Mouse (Mus musculus) kidney, postnatal 0 days (tissue): ENCODE measurements at regions not wholly inside any gene's neighbourhood (a gene's known extent, or its start where the extent isn't known, plus 50 kb on each side); places are given as distances from the start of the nearest gene placed in this dataset.

ENCODE experiments used
- ATAC-seq: fragments of 200-750 bp; cut with Nextera tagmentation; replicated peaks from 2 replicates; pipeline ENCODE4 v1.8.0; 2017; ENCODE audit warnings: low read depth, moderate number of reproducible peaks, moderate TSS enrichment, moderate library complexity; ENCODE audit not compliant: low FRiP score
- DNase-seq: peaks from one replicate; pipeline ENCODE4 v3.0.0-alpha.2; 2016; ENCODE audit warnings: low spot score
- H3K27ac ChIP-seq: fragments of 300-500 bp; sonication (generic); 2 replicates; pipeline ENCODE4 v1.5.1; 2014; ENCODE audit warnings: mild to moderate bottlenecking
- H3K27me3 ChIP-seq: fragments of 300-500 bp; sonication (generic); 2 replicates; pipeline ENCODE4 v1.6.1; 2014; ENCODE audit warnings: low read length, mixed read lengths; ENCODE audit not compliant: insufficient read depth
- H3K36me3 ChIP-seq: fragments of 300-500 bp; sonication (generic); 2 replicates; pipeline ENCODE4 v1.6.1; 2014; ENCODE audit warnings: low read length, mixed read lengths; ENCODE audit not compliant: insufficient read depth
- H3K4me1 ChIP-seq: fragments of 300-500 bp; sonication (generic); replicated peaks from 2 replicates; pipeline ENCODE4 v1.6.1; 2014; ENCODE audit warnings: antibody characterized with exemption, low read length, mixed read lengths; ENCODE audit not compliant: insufficient read depth
- H3K4me2 ChIP-seq: fragments of 300-500 bp; sonication (generic); 2 replicates; pipeline ENCODE4 v1.6.1; 2014; ENCODE audit warnings: mild to moderate bottlenecking, low read length, moderate library complexity, mixed read lengths
- H3K4me3 ChIP-seq: fragments of 300-500 bp; sonication (generic); replicated peaks from 2 replicates; pipeline ENCODE4 v1.5.1; 2014; ENCODE audit warnings: low read depth, low read length
- H3K9ac ChIP-seq: fragments of 300-500 bp; sonication (generic); 2 replicates; pipeline ENCODE4 v1.6.1; 2014; ENCODE audit warnings: low read depth, low read length
- H3K9me3 ChIP-seq: fragments of 300-500 bp; sonication (generic); replicated peaks from 2 replicates; pipeline ENCODE4 v1.6.1; 2016; ENCODE audit warnings: low read length, inconsistent platforms, mixed read lengths
- CTCF ChIP-seq: IDR thresholded peaks from 2 replicates; pipeline ENCODE4 v1.5.1; 2016; ENCODE audit warnings: antibody characterized with exemption, low read depth, mild to moderate bottlenecking, moderate library complexity
- WGBS: fragments of 180-500 bp; shearing (Covaris S2); extraction: QIAGEN DNeasy Blood & Tissue Kit; methylation state at CpG from one replicate; pipeline ENCODE4 v1.1.7; 2014; 5-methylcytosine and 5-hydroxymethylcytosine counted together

DNA sequence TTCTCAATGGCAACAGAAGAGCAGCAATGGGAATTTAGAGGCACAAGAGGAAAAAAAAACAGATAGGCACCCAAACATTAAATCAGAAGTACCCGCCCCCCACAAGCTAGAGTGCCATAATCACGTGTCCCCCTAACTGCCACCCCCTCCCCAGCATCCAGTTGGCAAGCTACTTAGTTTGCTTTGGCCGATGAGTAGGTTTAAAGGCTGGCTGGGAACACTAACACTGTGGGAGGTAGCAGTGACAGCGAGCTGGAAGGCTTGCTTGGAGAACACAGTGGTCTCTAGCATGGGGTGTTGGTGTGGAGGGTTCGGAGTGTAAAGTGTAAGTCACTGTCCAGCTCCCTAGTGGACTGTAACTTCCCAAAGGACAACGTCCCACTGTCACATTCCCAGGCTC, 463.1 kb downstream of the Bnc2 start:
- H3K4me3 ChIP-seq: no peak overlapping the region
- H3K9ac ChIP-seq: no peak overlapping the region
- H3K27ac ChIP-seq: no peak overlapping the region
- H3K9me3 ChIP-seq: no peaks in the 10 kb centered on the region
- TF ChIP-seq CTCF: no peak
- 56% methylated on average over 6 of the region's 6 CpGs for WGBS
- ATAC-seq (no peak), DNase-seq (no peak)
- H3K36me3 ChIP-seq: no peaks in the 10 kb centered on the region
- no peak overlapping the region for H3K4me2 ChIP-seq
- no peaks in the 10 kb centered on the region for H3K4me1 ChIP-seq
- H3K27me3 ChIP-seq: no peaks in the 10 kb centered on the region

DNA sequence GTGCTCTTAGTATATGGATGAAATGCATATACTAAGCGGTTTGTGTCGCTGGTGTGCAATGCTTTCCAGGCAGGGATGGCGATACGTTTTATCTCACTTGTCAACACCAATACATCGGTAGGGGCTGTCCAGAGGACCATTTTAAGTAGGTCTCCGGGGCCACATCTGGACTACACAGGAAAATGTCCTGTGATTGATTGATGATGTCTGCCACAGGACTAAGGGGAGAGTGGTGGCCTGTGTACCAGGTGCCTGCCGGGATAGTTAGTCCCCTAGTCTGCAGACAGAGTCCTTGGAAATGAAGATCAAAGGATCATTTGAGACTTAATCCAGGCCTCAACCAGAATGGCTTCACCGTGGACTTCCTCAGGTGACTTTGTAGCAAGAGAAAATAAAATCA, 460.6 kb downstream of the Bnc2 start:
- no peak for ATAC-seq
- no peak for DNase-seq

DNA sequence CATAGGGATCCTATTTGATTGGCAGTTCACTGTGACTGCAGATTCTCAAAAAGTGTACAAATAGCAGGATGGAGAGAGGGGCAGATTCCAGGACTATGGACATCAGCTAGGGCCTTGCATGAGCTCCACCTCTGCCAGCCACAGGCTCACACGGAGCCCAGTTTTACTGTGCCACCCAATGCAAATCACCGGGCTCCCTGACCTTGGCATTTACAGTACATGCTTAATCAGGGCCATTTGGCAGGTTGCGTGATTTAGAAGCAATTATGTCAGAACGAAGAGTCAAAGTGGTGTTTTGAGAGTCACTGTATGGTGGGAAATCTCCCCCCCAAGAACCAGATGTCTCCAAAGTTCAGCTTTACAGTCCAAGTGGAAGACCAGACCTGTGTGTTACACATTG, 456.1 kb downstream of the Bnc2 start:
- ATAC-seq (no peak), DNase-seq (no peak)
- 88% methylated on average over 4 of the region's 4 CpGs for WGBS
- H3K27ac ChIP-seq: no peak overlapping the region
- H3K4me1 ChIP-seq: no peaks in the 10 kb centered on the region
- H3K4me2 ChIP-seq: no peak overlapping the region
- no peak overlapping the region for H3K4me3 ChIP-seq
- H3K27me3 ChIP-seq: no peaks in the 10 kb centered on the region
- TF ChIP-seq CTCF: no peak
- H3K36me3 ChIP-seq: no peaks in the 10 kb centered on the region
- no peak overlapping the region for H3K9ac ChIP-seq
- H3K9me3 ChIP-seq: no peaks in the 10 kb centered on the region

More for the DNA sequence above, 460.6 kb downstream of the Bnc2 start:
- Histone ChIP-seq H3K4me3 (no peak overlapping the region), H3K9me3 (no peaks in the 10 kb centered on the region), H3K27me3 (no peaks in the 10 kb centered on the region), H3K4me2 (no peak overlapping the region), H3K36me3 (no peaks in the 10 kb centered on the region), H3K4me1 (no peaks in the 10 kb centered on the region), H3K27ac (no peak overlapping the region), H3K9ac (no peak overlapping the region)
- TF ChIP-seq CTCF: no peak
- 68% methylated on average over 8 of the region's 8 CpGs for WGBS

DNA sequence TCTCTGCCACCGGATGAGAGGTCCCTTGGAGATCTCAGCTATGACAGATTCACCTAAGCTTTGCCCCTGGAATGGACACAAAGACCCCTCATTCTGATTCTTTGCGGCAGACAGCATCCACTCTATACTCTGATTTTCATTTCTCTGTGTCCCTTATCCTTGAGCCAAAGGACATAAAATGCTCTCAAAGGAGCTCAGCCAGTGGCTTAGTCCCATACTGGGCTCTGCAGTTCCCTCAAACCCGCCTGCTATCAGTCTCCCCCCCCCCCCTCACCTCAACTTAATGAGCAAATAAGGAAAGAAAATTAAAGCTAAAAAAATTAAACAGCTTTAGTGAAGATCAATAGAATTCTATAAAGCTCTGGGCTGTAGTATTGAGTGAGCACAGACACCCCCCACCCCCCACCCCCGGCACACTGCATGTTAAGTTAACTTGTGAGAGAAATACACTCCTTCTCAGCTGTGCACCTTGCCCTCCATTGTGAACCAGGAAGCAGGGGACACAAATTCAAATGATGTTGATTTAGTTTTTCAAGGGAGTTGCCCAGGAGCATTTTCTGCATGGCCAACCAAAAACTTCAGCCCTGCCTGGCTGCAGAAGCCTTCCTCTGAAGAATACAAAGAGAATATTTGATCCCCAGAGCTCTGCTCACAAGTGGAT, 452.9 kb downstream of the Bnc2 start:
- Histone ChIP-seq H3K9ac (no peak overlapping the region), H3K4me3 (no peak overlapping the region), H3K9me3 (no peaks in the 10 kb centered on the region), H3K4me2 (no peak overlapping the region), H3K27me3 (no peaks in the 10 kb centered on the region), H3K36me3 (no peaks in the 10 kb centered on the region), H3K27ac (no peak overlapping the region), H3K4me1 (no peaks in the 10 kb centered on the region)
- TF ChIP-seq CTCF: no peak
- WGBS: 55% methylated on average over 4 of the region's 4 CpGs
- DNase-seq: peak; percentile 27
- no peak for ATAC-seq

DNA sequence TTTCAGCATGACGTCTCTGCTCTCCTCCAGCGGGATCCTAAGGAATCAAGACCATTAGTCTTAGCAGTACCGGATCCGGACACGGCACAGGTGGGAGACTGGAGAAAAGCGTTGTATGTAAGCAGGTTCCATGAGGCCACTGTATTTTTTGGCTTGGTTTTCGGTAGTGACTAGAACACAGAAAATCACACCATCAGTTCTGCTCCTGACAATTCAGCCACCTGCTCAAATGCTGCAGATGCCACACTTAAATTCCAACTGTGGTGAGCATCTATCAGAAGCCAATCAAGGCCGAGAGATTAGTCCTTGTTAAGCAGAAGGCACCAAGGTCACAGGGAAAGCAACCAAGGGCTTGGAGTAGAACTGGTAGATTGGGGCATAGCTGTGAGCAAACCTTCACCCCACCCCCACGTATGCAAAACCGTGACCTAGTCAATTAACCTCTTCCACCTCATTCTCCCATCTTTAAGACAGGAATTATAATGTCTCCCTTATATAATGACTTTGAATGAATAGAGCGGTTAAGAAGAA, 452.2 kb downstream of the Bnc2 start:
- no peak overlapping the region for H3K4me3 ChIP-seq
- H3K4me2 ChIP-seq: no peak overlapping the region
- no peaks in the 10 kb centered on the region for H3K36me3 ChIP-seq
- 61% methylated on average over 11 of the region's 11 CpGs for WGBS
- H3K4me1 ChIP-seq: no peaks in the 10 kb centered on the region
- ATAC-seq: no peak
- no peak overlapping the region for H3K9ac ChIP-seq
- DNase-seq: no peak
- H3K9me3 ChIP-seq: no peaks in the 10 kb centered on the region
- H3K27me3 ChIP-seq: no peaks in the 10 kb centered on the region
- H3K27ac ChIP-seq: no peak overlapping the region
- no peak for TF ChIP-seq CTCF

DNA sequence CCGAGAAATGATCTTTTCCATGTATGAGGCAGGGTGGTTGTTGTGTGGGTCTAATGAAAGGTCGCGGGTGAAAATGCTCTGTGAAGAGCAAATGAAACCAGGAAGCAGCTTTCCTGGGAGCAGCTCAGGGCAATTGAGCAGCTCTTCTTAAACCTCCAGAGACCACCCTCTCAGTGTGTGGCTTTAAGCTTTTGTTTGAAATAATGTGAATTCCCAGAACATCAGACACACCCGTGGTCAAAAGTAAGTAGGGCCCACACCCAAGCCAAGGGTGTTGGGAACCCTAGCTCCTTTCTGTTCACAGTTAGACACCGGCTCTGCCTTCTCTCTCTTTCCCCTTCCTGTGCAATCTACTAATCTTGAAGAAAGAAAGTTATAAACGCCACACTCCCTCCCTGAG, 450.5 kb downstream of the Bnc2 start:
- H3K4me3 ChIP-seq: no peak overlapping the region
- DNase-seq (no peak), ATAC-seq (no peak)
- H3K27ac ChIP-seq: no peak overlapping the region
- no peak overlapping the region for H3K9ac ChIP-seq
- TF ChIP-seq CTCF: no peak
- H3K9me3 ChIP-seq: no peaks in the 10 kb centered on the region
- no peak overlapping the region for H3K4me2 ChIP-seq
- H3K4me1 ChIP-seq: no peaks in the 10 kb centered on the region
- 69% methylated on average over 6 of the region's 6 CpGs for WGBS
- H3K36me3 ChIP-seq: no peaks in the 10 kb centered on the region
- H3K27me3 ChIP-seq: no peaks in the 10 kb centered on the region
